Mouse (Mus musculus) liver, embryonic 14.5 days (tissue): Measurements from ENCODE around the gene Tedc2. TPM values are rescaled to one million over a fixed set of nuclear protein-coding genes. Genes with fewer than 3 reads are reported as not detected.

Source experiments
- ATAC-seq: fragments of 200-750 bp; cut with Nextera tagmentation; 2 replicates; pipeline ENCODE4 v1.8.0; 2017; ENCODE audit warnings: moderate number of reproducible peaks, mild to moderate bottlenecking, moderate library complexity; ENCODE audit not compliant: insufficient read depth
- DNase-seq, 3 experiments: peaks; one replicate each; pipeline ENCODE4 v3.0.0-alpha.2; 2012 to 2013; ENCODE audit warnings: low read depth in 3 of 3, low spot score in 3 of 3
- H3K27ac ChIP-seq: fragments of 300-500 bp; sonication (generic); 2 replicates; pipeline ENCODE4 v1.5.1; 2014; ENCODE audit warnings: moderate library complexity, mild to moderate bottlenecking, control low read depth, inconsistent platforms
- H3K27me3 ChIP-seq: fragments of 300-500 bp; sonication (generic); 2 replicates; pipeline ENCODE4 v1.6.1; 2014; ENCODE audit warnings: mild to moderate bottlenecking, low read length, moderate library complexity; ENCODE audit not compliant: control insufficient read depth, insufficient read depth
- H3K36me3 ChIP-seq: fragments of 300-500 bp; sonication (generic); replicated peaks from 2 replicates; pipeline ENCODE4 v1.6.1; 2014; ENCODE audit warnings: low read depth; ENCODE audit not compliant: control insufficient read depth, insufficient read depth
- H3K4me1 ChIP-seq, 2 experiments: fragments of 200-500 bp in 1 of 2; fragments of 300-500 bp in 1 of 2; sonication (generic) in 1 of 2; replicated peaks; 2 replicates each; pipeline ENCODE4 v1.6.1; 2012 to 2014; ENCODE audit warnings: antibody characterized with exemption in 1 of 2, inconsistent platforms in 1 of 2, low read length in 1 of 2; ENCODE audit not compliant: control insufficient read depth in 2 of 2, insufficient read depth in 2 of 2
- H3K4me2 ChIP-seq: fragments of 300-500 bp; sonication (generic); 2 replicates; pipeline ENCODE4 v1.6.1; 2014; ENCODE audit warnings: low read depth, mild to moderate bottlenecking, control low read depth, moderate library complexity
- H3K4me3 ChIP-seq, 2 experiments: fragments of 200-500 bp in 1 of 2; fragments of 300-500 bp in 1 of 2; sonication (generic) in 1 of 2; 2 replicates each; pipeline ENCODE4 v1.5.1; 2012 to 2014; ENCODE audit warnings: low read depth in 2 of 2, low read length in 2 of 2, mild to moderate bottlenecking in 2 of 2, control low read depth in 1 of 2, inconsistent platforms in 1 of 2, moderate library complexity in 1 of 2; ENCODE audit not compliant: insufficient read depth in 1 of 2
- H3K9ac ChIP-seq: fragments of 300-500 bp; sonication (generic); replicated peaks from 2 replicates; pipeline ENCODE4 v1.6.1; 2014; ENCODE audit warnings: mild to moderate bottlenecking, control low read depth, moderate library complexity
- H3K9me3 ChIP-seq: fragments of 300-500 bp; sonication (generic); 2 replicates; pipeline ENCODE4 v1.6.1; 2016; ENCODE audit warnings: low read length, mixed read lengths; ENCODE audit not compliant: control insufficient read depth
- CTCF ChIP-seq: IDR thresholded peaks from 2 replicates; pipeline ENCODE4 v1.5.1; 2016; ENCODE audit warnings: antibody characterized with exemption, low read depth, control low read depth
- EP300 ChIP-seq: IDR thresholded peaks from 2 replicates; pipeline ENCODE4 v1.6.1; 2016; ENCODE audit warnings: antibody characterized with exemption, low read depth
- WGBS: fragments of 180-500 bp; shearing (Covaris S2); extraction: QIAGEN DNeasy Blood & Tissue Kit; methylation state at CpG from one replicate; pipeline ENCODE4 v1.1.7; 2014; ENCODE audit not compliant: insufficient replicate concordance; 5-methylcytosine and 5-hydroxymethylcytosine counted together
- polyA plus RNA-seq, 2 experiments: library from polyadenylated mRNA; depleted of rRNA in 1 of 2; stranded (reverse) in 1 of 2; unstranded in 1 of 2; fragments of >200 nt; fragmentation: Nextera tagmentation in 1 of 2; extraction: Ambion mirVana in 1 of 2; gene quantifications; 2 replicates each; pipeline versions ENCODE4 v1.2.1 to v1.2.3; 2012 to 2014

Tedc2 gene
- polyA plus RNA-seq, 2 experiments = 7.9 to 18.3 TPM

GRCm38 (mm10) chr17:24226721-24227120, 6.1 kb upstream of the Tedc2 start:
- Histone ChIP-seq H3K4me3 (no peak overlapping the region), H3K9ac (peak overlapping the region; percentile 34; the same call in 1 of the 2 replicates), H3K36me3 (peaks cover 92% of the 10 kb centered on the region), H3K9me3 (no peaks in the 10 kb centered on the region), H3K4me2 (peak overlapping the region; percentile 55), H3K27me3 (no peaks in the 10 kb centered on the region), H3K27ac (peak overlapping the region; percentile 95), H3K4me1 (peaks cover 27 to 28% of the 10 kb centered on the region in 2 experiments)
- TF ChIP-seq CTCF = no peak
- TF ChIP-seq EP300 = no peak
- ATAC-seq (no peak), DNase-seq (no peak)
- WGBS = 84% methylated on average over 8 of the region's 8 CpGs

- H3K4me1 ChIP-seq = peaks cover 32 to 36% of the 10 kb centered on the region in 2 experiments
- H3K9me3 ChIP-seq = no peaks in the 10 kb centered on the region
- peak; percentile 90 for ATAC-seq
- peak overlapping the region in 1 of 2 experiments; percentile 8; a peak in 3 of 4 replicates for H3K4me3 ChIP-seq
- H3K27me3 ChIP-seq = no peaks in the 10 kb centered on the region
- H3K9ac ChIP-seq = peak overlapping the region; percentile 57
- DNase-seq = peak; percentile 80 to 84 (median 80)
- peak overlapping the region; percentile 55 for H3K4me2 ChIP-seq
- TF ChIP-seq EP300 (peak; percentile 90), CTCF (no peak)
- H3K36me3 ChIP-seq = peaks cover 85% of the 10 kb centered on the region
- 25% methylated on average over 5 of the region's 5 CpGs for WGBS
- peak overlapping the region; percentile 95 for H3K27ac ChIP-seq
These were observed 5.2 kb upstream of the Tedc2 start for GRCm38 (mm10) chr17:24225851-24226250.

- Histone ChIP-seq H3K36me3 (peaks cover 73% of the 10 kb centered on the region), H3K9ac (no peak overlapping the region), H3K9me3 (no peaks in the 10 kb centered on the region), H3K27me3 (no peaks in the 10 kb centered on the region), H3K4me3 (no peak overlapping the region), H3K4me2 (no peak overlapping the region), H3K4me1 (peaks cover 34 to 37% of the 10 kb centered on the region in 2 experiments), H3K27ac (peak overlapping the region; percentile 95)
- ATAC-seq (no peak), DNase-seq (no peak)
- WGBS = 89% methylated on average over 10 of the region's 10 CpGs
- TF ChIP-seq EP300 (no peak), CTCF (no peak)
These were observed 4.1 kb upstream of the Tedc2 start for GRCm38 (mm10) chr17:24224741-24225140.

GRCm38 (mm10) chr17:24223513-24223912, 2.9 kb upstream of the Tedc2 start:
- Histone ChIP-seq H3K4me1 (peaks cover 37 to 44% of the 10 kb centered on the region in 2 experiments), H3K9ac (no peak overlapping the region), H3K27ac (no peak overlapping the region), H3K9me3 (no peaks in the 10 kb centered on the region), H3K36me3 (peaks cover 66% of the 10 kb centered on the region), H3K4me3 (no peak overlapping the region), H3K27me3 (no peaks in the 10 kb centered on the region), H3K4me2 (no peak overlapping the region)
- ATAC-seq (no peak), DNase-seq (no peak)
- no peak for TF ChIP-seq CTCF
- no peak for TF ChIP-seq EP300
- 93% methylated on average over 5 of the region's 5 CpGs for WGBS

GRCm38 (mm10) chr17:24222653-24223052, 2.0 kb upstream of the Tedc2 start:
- Histone ChIP-seq H3K4me1 (peaks cover 36 to 42% of the 10 kb centered on the region in 2 experiments), H3K9ac (no peak overlapping the region), H3K27me3 (no peaks in the 10 kb centered on the region), H3K4me2 (no peak overlapping the region), H3K36me3 (peaks cover 66% of the 10 kb centered on the region), H3K4me3 (no peak overlapping the region), H3K9me3 (no peaks in the 10 kb centered on the region), H3K27ac (peak overlapping the region; percentile 22; the same call in 1 of the 2 replicates)
- DNase-seq (no peak), ATAC-seq (no peak)
- TF ChIP-seq CTCF (no peak), EP300 (no peak)
- WGBS = 79% methylated on average over 6 of the region's 6 CpGs
